Mouse (Mus musculus) thymus, adult 2 months (tissue): ENCODE data around the gene Plekhg3. TPM values are rescaled to one million over a fixed set of nuclear protein-coding genes. Genes with fewer than 3 reads are reported as not detected.

ENCODE experiments used
- DNase-seq: peaks from one replicate; pipeline ENCODE4 v3.0.0; 2021
- H3K27ac ChIP-seq: fragments of 200-500 bp; 2 replicates; pipeline ENCODE4 v1.5.1; 2012; ENCODE audit warnings: low read length, control low read depth; ENCODE audit not compliant: control insufficient read depth, insufficient read depth
- H3K27me3 ChIP-seq: fragments of 200-500 bp; 2 replicates; pipeline ENCODE4 v1.6.1; 2012; ENCODE audit warnings: mild to moderate bottlenecking, low read length, moderate library complexity, mixed read lengths; ENCODE audit not compliant: control insufficient read depth, insufficient read depth
- H3K36me3 ChIP-seq: fragments of 200-500 bp; 2 replicates; pipeline ENCODE4 v1.6.1; 2012; ENCODE audit warnings: mild to moderate bottlenecking, low read length, moderate library complexity; ENCODE audit not compliant: control insufficient read depth, insufficient read depth
- H3K4me1 ChIP-seq: fragments of 200-500 bp; replicated peaks from 2 replicates; pipeline ENCODE4 v1.6.1; 2012; ENCODE audit warnings: low read length; ENCODE audit not compliant: control insufficient read depth, insufficient read depth
- H3K4me3 ChIP-seq: fragments of 200-500 bp; 2 replicates; pipeline ENCODE4 v1.5.1; 2012; ENCODE audit warnings: mild to moderate bottlenecking, low read length, control low read depth, moderate library complexity; ENCODE audit not compliant: control insufficient read depth, insufficient read depth
- CTCF ChIP-seq: fragments of 200-500 bp; IDR thresholded peaks from 2 replicates; pipeline ENCODE4 v1.5.1; 2012; ENCODE audit warnings: mild to moderate bottlenecking, control low read depth, low read length, moderate library complexity, borderline replicate concordance; ENCODE audit not compliant: control insufficient read depth, poor library complexity, insufficient read depth; ENCODE audit errors: extremely low read depth
- POLR2A ChIP-seq: fragments of 200-500 bp; IDR thresholded peaks from 2 replicates; pipeline ENCODE4 v1.6.1; 2012; ENCODE audit warnings: mild to moderate bottlenecking, low read length, control low read depth, moderate library complexity; ENCODE audit not compliant: control insufficient read depth, poor library complexity, insufficient read depth; ENCODE audit errors: extremely low read depth
- WGBS: fragments of 180-500 bp; shearing (Covaris S2); methylation state at CpG from one replicate; pipeline ENCODE4 v1.1.7; 2018; 5-methylcytosine and 5-hydroxymethylcytosine counted together
- polyA plus RNA-seq: library from polyadenylated mRNA; depleted of rRNA; stranded (reverse); fragments of >200 nt; gene quantifications from 2 replicates; pipeline ENCODE4 v1.2.3, GENCODE M21; 2012

The Plekhg3 gene
- polyA plus RNA-seq, 1 experiment: 12.0 TPM

DNA sequence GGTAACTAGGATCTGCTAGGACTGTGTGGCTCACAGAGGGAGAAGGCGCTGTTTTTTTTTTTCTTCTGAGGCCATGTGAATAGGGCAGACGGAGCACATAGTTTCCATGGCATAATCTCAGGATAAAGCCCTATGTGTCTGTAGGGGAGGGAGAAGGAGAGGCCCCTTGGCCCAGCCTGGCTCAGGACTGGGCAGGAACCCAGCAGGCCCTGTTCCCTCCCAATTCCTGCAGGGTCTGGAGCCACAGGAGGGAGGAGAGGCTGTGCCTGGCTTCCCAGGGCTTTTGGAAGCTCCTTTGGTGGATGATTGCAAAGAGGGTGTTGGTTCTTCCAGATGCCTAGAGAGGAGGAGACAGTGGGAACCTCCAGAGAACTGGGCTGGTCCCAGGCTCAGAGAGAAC is 24.2 kb upstream of the Plekhg3 start:
- Histone ChIP-seq H3K27me3 (no peaks in the 10 kb centered on the region), H3K4me3 (no peak overlapping the region), H3K27ac (no peak overlapping the region), H3K4me1 (no peaks in the 10 kb centered on the region), H3K36me3 (no peaks in the 10 kb centered on the region)
- no peak for DNase-seq
- WGBS: 100% methylated on average over 2 of the region's 2 CpGs
- no peak for TF ChIP-seq CTCF
- no peak for TF ChIP-seq POLR2A

DNA sequence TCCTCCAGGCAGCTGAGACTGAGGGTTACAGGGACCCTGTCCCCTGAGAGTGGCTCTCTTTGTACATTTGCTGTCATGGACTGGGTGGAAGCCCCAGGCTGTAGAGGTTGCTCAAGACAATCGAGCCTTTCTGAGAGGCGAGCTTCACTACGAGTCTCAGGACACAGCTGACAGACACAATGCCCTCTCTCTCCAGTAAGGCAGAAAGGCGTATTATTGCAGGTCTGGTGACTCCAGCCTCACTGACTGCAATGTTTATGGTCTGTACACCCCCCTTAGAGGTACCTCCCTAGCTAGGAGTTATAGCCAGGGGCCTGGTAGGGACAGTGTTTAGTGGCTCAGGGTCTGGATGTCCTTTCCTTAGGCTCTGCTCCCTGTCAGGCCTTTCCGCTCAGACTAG is 22.9 kb upstream of the Plekhg3 start:
- Histone ChIP-seq H3K27ac (no peak overlapping the region), H3K36me3 (no peaks in the 10 kb centered on the region), H3K4me3 (no peak overlapping the region), H3K27me3 (no peaks in the 10 kb centered on the region), H3K4me1 (no peaks in the 10 kb centered on the region)
- no peak for DNase-seq
- TF ChIP-seq CTCF: no peak
- TF ChIP-seq POLR2A: no peak
- 94% methylated on average over 5 of the region's 5 CpGs for WGBS

DNA sequence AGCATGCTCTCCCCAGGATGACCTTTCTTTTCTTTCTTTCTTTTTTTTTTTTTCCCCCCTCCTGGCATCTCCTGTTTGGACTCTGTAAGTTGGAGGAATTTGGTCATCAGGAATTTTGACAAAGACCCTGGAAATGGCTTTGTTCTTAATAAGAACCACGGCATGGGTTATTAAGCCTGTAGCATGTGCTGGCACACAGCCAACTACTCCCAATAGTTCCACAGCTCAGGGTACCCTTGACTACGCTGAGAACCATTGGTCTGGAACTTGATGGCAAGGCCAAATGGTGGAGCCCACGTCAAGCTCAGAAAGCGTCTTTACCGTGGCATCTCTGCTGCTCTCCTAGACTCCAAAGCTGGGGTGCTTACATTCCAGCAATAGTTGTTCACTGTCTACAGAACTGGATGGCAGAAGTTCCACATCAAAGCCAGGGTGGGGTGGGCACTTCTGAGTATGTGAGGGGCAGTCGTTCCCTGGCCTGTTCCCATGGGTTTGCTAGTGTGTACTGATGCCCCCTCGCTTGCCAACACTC is 21.7 kb upstream of the Plekhg3 start:
- 94% methylated on average over 7 of the region's 7 CpGs for WGBS
- TF ChIP-seq CTCF (no peak), POLR2A (no peak)
- Histone ChIP-seq H3K27ac (no peak overlapping the region), H3K36me3 (no peaks in the 10 kb centered on the region), H3K4me1 (no peaks in the 10 kb centered on the region), H3K27me3 (no peaks in the 10 kb centered on the region), H3K4me3 (no peak overlapping the region)
- DNase-seq: no peak

DNA sequence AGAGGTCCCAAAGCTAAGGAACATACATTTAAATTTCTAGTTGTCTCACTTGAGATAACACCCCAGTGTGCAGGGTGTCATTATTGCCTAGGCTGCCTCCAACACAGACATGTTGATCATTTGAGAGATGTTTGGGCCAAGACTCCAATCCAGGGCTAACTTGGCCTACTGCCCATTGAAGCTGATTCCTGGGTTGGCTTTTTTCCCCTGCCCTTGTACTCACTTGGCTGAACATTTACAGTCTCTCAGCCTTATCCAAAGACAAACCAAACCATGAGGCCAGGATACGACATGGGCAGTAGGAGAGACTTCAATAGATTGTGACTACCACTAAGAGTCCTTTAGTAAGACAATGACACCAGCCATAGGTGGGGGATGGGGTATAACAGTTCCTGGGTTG is 18.0 kb upstream of the Plekhg3 start:
- TF ChIP-seq CTCF: no peak
- no peak for TF ChIP-seq POLR2A
- H3K27me3 ChIP-seq: no peaks in the 10 kb centered on the region
- WGBS: 90% methylated on average over 1 of the region's 1 CpGs
- no peak overlapping the region for H3K27ac ChIP-seq
- H3K4me3 ChIP-seq: no peak overlapping the region
- no peaks in the 10 kb centered on the region for H3K36me3 ChIP-seq
- no peaks in the 10 kb centered on the region for H3K4me1 ChIP-seq
- DNase-seq: no peak

DNA sequence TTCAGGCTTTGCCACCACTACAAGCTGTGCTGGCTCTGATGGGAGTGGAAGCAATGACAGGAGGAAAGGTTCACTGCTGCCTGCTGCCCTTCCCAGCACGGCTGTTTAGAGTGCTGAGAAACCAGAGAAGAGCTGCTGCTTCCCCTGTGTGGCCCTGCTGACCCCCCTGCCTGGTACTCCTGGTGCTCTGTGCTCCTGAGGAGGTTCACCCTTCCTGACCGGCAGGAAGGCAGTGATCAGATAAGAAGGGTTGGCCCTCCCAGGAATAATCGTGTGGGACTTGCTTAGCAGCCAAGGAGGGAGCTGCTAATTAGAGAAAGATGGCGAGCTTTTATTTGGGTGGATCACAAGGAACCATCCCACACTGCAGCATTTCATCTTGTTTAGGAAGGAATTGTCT is 15.8 kb upstream of the Plekhg3 start:
- TF ChIP-seq CTCF (no peak), POLR2A (no peak)
- DNase-seq: no peak
- Histone ChIP-seq H3K27me3 (no peaks in the 10 kb centered on the region), H3K27ac (no peak overlapping the region), H3K36me3 (no peaks in the 10 kb centered on the region), H3K4me3 (no peak overlapping the region), H3K4me1 (no peaks in the 10 kb centered on the region; the same call in 1 of the 2 replicates)
- 54% methylated on average over 4 of the region's 4 CpGs for WGBS

DNA sequence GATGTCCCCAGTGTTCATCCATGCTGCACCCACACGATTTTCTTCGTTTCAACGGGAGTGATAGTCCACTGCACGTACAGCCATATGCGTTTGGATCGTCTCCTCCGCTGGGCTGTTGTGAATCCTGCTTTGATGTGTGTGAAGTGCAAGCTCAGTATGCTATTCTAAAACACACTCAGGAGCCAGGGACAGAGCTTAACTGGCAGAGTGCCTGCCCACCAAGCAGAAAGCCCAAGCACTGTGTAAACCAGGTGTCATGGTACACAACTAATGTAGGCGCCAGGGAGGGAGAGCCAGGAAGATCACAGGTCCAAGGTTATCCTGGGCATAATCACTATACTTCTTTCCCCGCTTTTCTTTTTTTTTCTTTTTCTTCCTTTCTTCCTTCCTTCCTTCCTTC is 12.7 kb upstream of the Plekhg3 start:
- Histone ChIP-seq H3K4me1 (no peaks in the 10 kb centered on the region; the same call in 1 of the 2 replicates), H3K4me3 (no peak overlapping the region), H3K27ac (no peak overlapping the region), H3K27me3 (no peaks in the 10 kb centered on the region), H3K36me3 (no peaks in the 10 kb centered on the region)
- no peak for DNase-seq
- TF ChIP-seq CTCF (no peak), POLR2A (no peak)
- WGBS: 97% methylated on average over 9 of the region's 9 CpGs
